Mouse (Mus musculus) CH12.LX (cell line): Measurements from ENCODE around the gene Mxd4. TPM values are rescaled to one million over a fixed set of nuclear protein-coding genes. Genes with fewer than 3 reads are reported as not detected.

Experiments
- DNase-seq: peaks from one replicate; pipeline ENCODE4 v3.0.0-alpha.2; 2013; ENCODE audit errors: extremely low read depth
- H3K27ac ChIP-seq: 2 replicates; pipeline ENCODE4 v1.5.1; 2012; ENCODE audit warnings: low read depth, mild to moderate bottlenecking, control low read depth, moderate library complexity; ENCODE audit not compliant: insufficient read depth
- H3K27me3 ChIP-seq: replicated peaks from 2 replicates; pipeline ENCODE3; 2012; ENCODE audit warnings: inconsistent platforms
- H3K36me3 ChIP-seq, 2 experiments: replicated peaks in 1 of 2; 2 replicates each; pipeline versions ENCODE3 to v1.6.1; 2012; ENCODE audit warnings: inconsistent platforms in 1 of 2, low read length in 1 of 2, mild to moderate bottlenecking in 1 of 2, mixed read lengths in 1 of 2, moderate library complexity in 1 of 2; ENCODE audit not compliant: control insufficient read depth in 1 of 2, insufficient read depth in 1 of 2
- H3K4me1 ChIP-seq, 2 experiments: 2 replicates each; pipeline ENCODE4 v1.6.1; 2012; ENCODE audit warnings: inconsistent platforms in 1 of 2, moderate library complexity in 1 of 2; ENCODE audit not compliant: insufficient read depth in 2 of 2, control insufficient read depth in 1 of 2
- H3K4me2 ChIP-seq: 2 replicates; pipeline ENCODE4 v1.6.1; 2012; ENCODE audit warnings: low read depth, mild to moderate bottlenecking, control low read depth; ENCODE audit not compliant: poor library complexity, insufficient read depth, severe bottlenecking
- H3K4me3 ChIP-seq, 3 experiments: fragments of 150-350 bp in 1 of 3; sonication (generic) in 1 of 3; replicated peaks in 1 of 3; 2 replicates each; pipeline versions ENCODE3 to v1.5.1; 2011 to 2012; ENCODE audit warnings: low read depth in 2 of 3, low read length in 2 of 3, mild to moderate bottlenecking in 2 of 3, moderate library complexity in 2 of 3, control low read depth in 1 of 3, improper control_type of control experiment in 1 of 3, inconsistent platforms in 1 of 3, mixed read lengths in 1 of 3; ENCODE audit not compliant: poor library complexity in 1 of 3
- H3K79me2 ChIP-seq: replicated peaks from 2 replicates; pipeline ENCODE4 v1.6.1; 2012; ENCODE audit warnings: mild to moderate bottlenecking, moderate library complexity; ENCODE audit not compliant: control insufficient read depth, poor library complexity, insufficient read depth, severe bottlenecking; ENCODE audit errors: extremely low read depth
- H3K9ac ChIP-seq: 2 replicates; pipeline ENCODE4 v1.6.1; 2012; ENCODE audit warnings: low read depth, mild to moderate bottlenecking, control low read depth, moderate library complexity; ENCODE audit not compliant: insufficient read depth
- H3K9me3 ChIP-seq: replicated peaks from 2 replicates; pipeline ENCODE3; 2012; ENCODE audit warnings: low read length, inconsistent platforms, mixed read lengths
- BHLHE40 ChIP-seq: IDR thresholded peaks from 2 replicates; pipeline ENCODE4 v1.6.1; 2011; ENCODE audit warnings: mild to moderate bottlenecking, low read depth, low read length, improper control_type of control experiment
- CHD2 ChIP-seq: IDR thresholded peaks from 2 replicates; pipeline ENCODE4 v1.6.1; 2011; ENCODE audit warnings: low read length, improper control_type of control experiment
- CTCF ChIP-seq, 2 experiments: IDR thresholded peaks in 1 of 2; conservative IDR thresholded peaks in 1 of 2; 2 replicates each; pipeline ENCODE4 v1.5.1; 2011 to 2012; ENCODE audit warnings: low read depth in 2 of 2, low read length in 2 of 2, improper control_type of control experiment in 1 of 2, inconsistent platforms in 1 of 2, mild to moderate bottlenecking in 1 of 2, moderate library complexity in 1 of 2
- E2F4 ChIP-seq: IDR thresholded peaks from 2 replicates; pipeline ENCODE4 v1.6.1; 2011; ENCODE audit warnings: low read depth, low read length, improper control_type of control experiment; ENCODE audit not compliant: insufficient replicate concordance
- ELF1 ChIP-seq: IDR thresholded peaks from 2 replicates; pipeline ENCODE4 v1.6.1; 2014; ENCODE audit warnings: low read depth, mild to moderate bottlenecking, inconsistent platforms, low read length, improper control_type of control experiment
- ETS1 ChIP-seq: conservative IDR thresholded peaks from 2 replicates; pipeline ENCODE4 v1.6.1; 2012; ENCODE audit warnings: low read depth, mild to moderate bottlenecking, inconsistent platforms, low read length, improper control_type of control experiment, moderate library complexity
- HCFC1 ChIP-seq: IDR thresholded peaks from 2 replicates; pipeline ENCODE4 v1.6.1; 2012; ENCODE audit warnings: low read depth, mild to moderate bottlenecking, inconsistent platforms, low read length, improper control_type of control experiment
- KAT2A ChIP-seq: IDR thresholded peaks from 2 replicates; pipeline ENCODE4 v1.6.1; 2012; ENCODE audit warnings: low read length, improper control_type of control experiment, inconsistent platforms; ENCODE audit not compliant: insufficient replicate concordance
- MAFK ChIP-seq: IDR thresholded peaks from 2 replicates; pipeline ENCODE4 v1.6.1; 2011; ENCODE audit warnings: low read length, improper control_type of control experiment; ENCODE audit not compliant: insufficient replicate concordance
- MAZ ChIP-seq: IDR thresholded peaks from 2 replicates; pipeline ENCODE4 v1.6.1; 2012; ENCODE audit warnings: low read depth, mild to moderate bottlenecking, inconsistent platforms, low read length, improper control_type of control experiment, moderate library complexity
- MYC ChIP-seq: IDR thresholded peaks from 2 replicates; pipeline ENCODE4 v1.6.1; 2011; ENCODE audit warnings: low read depth, mild to moderate bottlenecking, improper control_type of control experiment, low read length
- POLR2A ChIP-seq: IDR thresholded peaks from 2 replicates; pipeline ENCODE4 v1.6.1; 2011; ENCODE audit warnings: low read depth, mild to moderate bottlenecking, improper control_type of control experiment, low read length
- RAD21 ChIP-seq: IDR thresholded peaks from 2 replicates; pipeline ENCODE4 v1.6.1; 2011; ENCODE audit warnings: low read depth, mild to moderate bottlenecking, low read length, improper control_type of control experiment, moderate library complexity
- SIN3A ChIP-seq: IDR thresholded peaks from 2 replicates; pipeline ENCODE4 v1.6.1; 2012; ENCODE audit warnings: low read length, improper control_type of control experiment, inconsistent platforms
- SMC3 ChIP-seq: IDR thresholded peaks from 2 replicates; pipeline ENCODE4 v1.6.1; 2011; ENCODE audit warnings: low read depth, low read length, improper control_type of control experiment
- TCF12 ChIP-seq: IDR thresholded peaks from 2 replicates; pipeline ENCODE4 v1.6.1; 2014; ENCODE audit warnings: low read depth, mild to moderate bottlenecking, inconsistent platforms, low read length, improper control_type of control experiment
- UBTF ChIP-seq: IDR thresholded peaks from 2 replicates; pipeline ENCODE4 v1.6.1; 2012; ENCODE audit warnings: low read depth, mild to moderate bottlenecking, inconsistent platforms, low read length, improper control_type of control experiment, moderate library complexity
- USF2 ChIP-seq: conservative IDR thresholded peaks from 2 replicates; pipeline ENCODE4 v1.6.1; 2011; ENCODE audit warnings: low read depth, low read length, improper control_type of control experiment
- ZC3H11A ChIP-seq: IDR thresholded peaks from 2 replicates; pipeline ENCODE4 v1.6.1; 2012; ENCODE audit warnings: low read depth, mild to moderate bottlenecking, inconsistent platforms, low read length, improper control_type of control experiment
- dilution Hi-C: fragments of 300-500 bp; cut with MboI; formaldehyde crosslinking; loops from 2 replicates; pipeline ENCODE4 v1.14.3; 2020; ENCODE audit warnings: low sequenced_read_pairs; ENCODE audit not compliant: extremely low pct_unique_long_range_greater_than_20kb, extremely low pct_ligation_motif_present
- in situ Hi-C: fragments of 300-500 bp; cut with MboI; formaldehyde crosslinking; loops from 3 replicates; pipeline ENCODE4 v1.14.3; 2019; ENCODE audit warnings: low sequenced_read_pairs, low pct_ligation_motif_present, low pct_unique_long_range_greater_than_20kb, mixed read lengths
- polyA plus RNA-seq: library from polyadenylated mRNA; unstranded; fragments of >175 nt; gene quantifications from 2 replicates; pipeline ENCODE4 v1.2.1, GENCODE M21; 2012; ENCODE audit warnings: low read depth; ENCODE audit not compliant: insufficient read length
- total RNA-seq, 2 experiments: library from RNA; depleted of rRNA; stranded (reverse); fragments of 300-350 nt in 1 of 2; fragments of >200 nt in 1 of 2; gene quantifications; 2 replicates each; pipeline ENCODE4 v1.2.3; 2012 to 2014

The Mxd4 gene
- total and polyA plus RNA-seq, 3 experiments = 4.8 to 6.2 (median 6.0) TPM

DNA sequence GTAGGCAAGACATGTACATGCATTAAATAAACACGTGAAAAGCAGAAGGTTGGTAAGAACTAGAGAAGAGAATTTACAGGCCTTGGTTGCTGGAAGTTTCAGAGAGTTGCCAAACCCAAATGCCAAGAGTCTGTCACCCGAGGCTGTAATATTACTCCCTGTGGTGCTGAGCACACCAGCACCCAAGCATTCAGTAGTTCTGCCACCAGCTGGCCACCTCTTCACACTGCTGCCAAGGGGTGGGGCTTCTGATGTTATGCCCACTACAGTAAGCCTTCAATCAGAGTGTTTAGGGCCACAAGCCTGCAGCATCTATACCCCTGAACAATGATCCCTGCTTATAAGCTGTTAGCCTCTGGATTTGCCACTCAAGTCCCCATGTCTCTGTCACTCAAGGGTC lies 13.9 kb upstream of the Mxd4 start:
- in situ Hi-C loops = no loop called here
- peaks cover 9 to 38% of the 10 kb centered on the region in 2 experiments; a peak in 3 of 4 replicates for H3K4me1 ChIP-seq
- DNase-seq = peak; percentile 26
- H3K36me3 ChIP-seq = no peaks in the 10 kb centered on the region
- no peaks in the 10 kb centered on the region for H3K79me2 ChIP-seq
- H3K4me3 ChIP-seq = no peak overlapping the region
- no peak overlapping the region for H3K9ac ChIP-seq
- H3K4me2 ChIP-seq = no peak overlapping the region
- no peak for TF ChIP-seq BHLHE40
- no peak for TF ChIP-seq HCFC1
- peak; percentile 33 for TF ChIP-seq RAD21
- TF ChIP-seq SIN3A = no peak
- no peak for TF ChIP-seq UBTF
- TF ChIP-seq USF2 = no peak
- TF ChIP-seq CTCF (conservative IDR thresholded peaks at IDR 0.05 in 1 of 2, IDR thresholded peaks at IDR 0.05 in 1 of 2; ENCODE audit: low read depth in 2 of 2, low read length in 2 of 2) = peak in 1 of 2 experiments; percentile 54; a peak in 2 of 4 replicates
- TF ChIP-seq ETS1 = no peak
- TF ChIP-seq E2F4 = no peak
- TF ChIP-seq POLR2A = no peak
- TF ChIP-seq SMC3 = peak; percentile 49
- no peak for TF ChIP-seq TCF12
- TF ChIP-seq, all 38 proteins: peak for 3
- Histone ChIP-seq H3K9me3 (no peaks in the 10 kb centered on the region), H3K27me3 (no peaks in the 10 kb centered on the region), H3K27ac (no peak overlapping the region)
- dilution Hi-C loops = no loop called here

DNA sequence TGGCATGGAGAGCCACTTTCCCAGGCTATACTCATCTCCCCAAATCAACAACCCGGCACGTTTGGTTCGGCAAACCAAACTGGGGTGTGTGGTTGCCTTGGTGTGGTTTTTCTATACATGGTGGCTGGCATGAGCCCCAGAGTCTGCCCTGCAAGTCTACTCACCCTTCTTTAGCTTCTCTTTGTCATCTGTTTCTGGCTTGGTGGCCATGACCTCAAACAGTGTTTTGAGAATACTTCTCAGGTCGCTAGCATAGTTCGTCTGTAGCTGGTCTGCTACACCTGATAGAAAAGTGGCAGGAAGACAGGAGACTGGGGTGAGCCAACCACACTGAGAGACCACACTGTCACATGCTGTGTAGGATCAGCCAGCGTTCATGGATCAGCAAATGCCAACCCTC lies 11.1 kb upstream of the Mxd4 start:
- in situ Hi-C loops = no loop called here
- TF ChIP-seq SIN3A (no peak), MYC (no peak), MAFK (no peak), ELF1 (no peak)
- TF ChIP-seq, all 38 proteins: peak for 0
- Histone ChIP-seq H3K27ac (no peak overlapping the region), H3K79me2 (no peaks in the 10 kb centered on the region), H3K4me2 (no peak overlapping the region), H3K27me3 (no peaks in the 10 kb centered on the region), H3K36me3 (no peaks in the 10 kb centered on the region), H3K9me3 (no peaks in the 10 kb centered on the region), H3K9ac (no peak overlapping the region), H3K4me3 (no peak overlapping the region), H3K4me1 (peaks cover 20 to 58% of the 10 kb centered on the region in 2 experiments)
- no peak for DNase-seq
- dilution Hi-C loops = no loop called here

DNA sequence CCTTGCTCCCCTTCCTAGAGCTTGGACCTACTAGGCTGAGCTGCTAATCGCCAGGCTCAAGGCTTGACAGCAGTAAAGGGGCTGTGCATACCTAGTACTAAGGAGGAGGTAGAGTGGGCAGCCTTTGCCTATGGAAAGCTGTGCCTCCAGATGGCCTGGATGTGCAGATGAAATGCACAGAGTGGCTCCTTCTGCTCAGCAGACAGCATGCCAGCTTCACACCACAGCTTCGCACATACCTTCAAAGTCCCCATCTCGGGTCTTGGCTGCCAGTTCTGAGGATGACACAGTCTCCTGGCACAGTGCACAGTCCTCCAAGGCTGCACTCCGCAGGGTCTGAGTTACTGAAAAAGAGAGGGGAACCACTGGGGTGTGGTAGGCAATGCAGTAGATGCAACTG lies 9.7 kb upstream of the Mxd4 start:
- dilution Hi-C loops = no loop called here
- Histone ChIP-seq H3K36me3 (no peaks in the 10 kb centered on the region), H3K9ac (no peak overlapping the region), H3K79me2 (no peaks in the 10 kb centered on the region), H3K4me3 (no peak overlapping the region), H3K27ac (no peak overlapping the region)
- no peak for DNase-seq
- in situ Hi-C loops = no loop called here
- TF ChIP-seq CTCF (conservative IDR thresholded peaks at IDR 0.05 in 1 of 2, IDR thresholded peaks at IDR 0.05 in 1 of 2; ENCODE audit: low read depth in 2 of 2, low read length in 2 of 2) (no peak), MAZ (no peak), CHD2 (no peak), KAT2A (no peak), E2F4 (no peak), MYC (no peak), ZC3H11A (no peak)
- TF ChIP-seq, all 38 proteins: peak for 0
- Histone ChIP-seq H3K27me3 (no peaks in the 10 kb centered on the region), H3K4me1 (peaks cover 20 to 53% of the 10 kb centered on the region in 2 experiments), H3K9me3 (no peaks in the 10 kb centered on the region), H3K4me2 (no peak overlapping the region)
